Mouse (Mus musculus) embryonic facial prominence, embryonic 10.5 days (tissue): ENCODE results near the gene R3hdm4. TPM values are rescaled to one million over a fixed set of nuclear protein-coding genes. Genes with fewer than 3 reads are reported as not detected.
A peak's percentile ranks its signal among the peaks of the same experiment; 100 is the strongest.

ENCODE experiments used
- DNase-seq: peaks from one replicate; pipeline ENCODE4 v3.0.0-alpha.2; 2017; ENCODE audit warnings: low spot score
- H3K27ac ChIP-seq: fragments of 300-500 bp; sonication (generic); replicated peaks from 2 replicates; pipeline ENCODE4 v1.5.1; 2016; ENCODE audit warnings: mild to moderate bottlenecking
- H3K27me3 ChIP-seq: fragments of 300-500 bp; sonication (generic); replicated peaks from 2 replicates; pipeline ENCODE4 v1.6.1; 2016; ENCODE audit warnings: low read depth, mild to moderate bottlenecking; ENCODE audit not compliant: poor library complexity, severe bottlenecking
- H3K36me3 ChIP-seq: fragments of 300-500 bp; sonication (generic); replicated peaks from 2 replicates; pipeline ENCODE4 v1.6.1; 2016; ENCODE audit warnings: mild to moderate bottlenecking, moderate library complexity
- H3K4me1 ChIP-seq: fragments of 300-500 bp; sonication (generic); 2 replicates; pipeline ENCODE4 v1.6.1; 2016
- H3K4me3 ChIP-seq: fragments of 300-500 bp; sonication (generic); 2 replicates; pipeline ENCODE4 v1.5.1; 2016; ENCODE audit warnings: mild to moderate bottlenecking, moderate library complexity
- H3K9me3 ChIP-seq: fragments of 300-500 bp; sonication (generic); 2 replicates; pipeline ENCODE4 v1.6.1; 2016; ENCODE audit warnings: mild to moderate bottlenecking
- WGBS: fragments of 180-500 bp; shearing (Covaris S2); methylation state at CpG from one replicate; pipeline ENCODE4 v1.1.7; 2016; 5-methylcytosine and 5-hydroxymethylcytosine counted together
- polyA plus RNA-seq: library from polyadenylated mRNA; unstranded; fragments of >200 nt; fragmentation: Nextera tagmentation; extraction: Ambion mirVana; gene quantifications from 2 replicates; pipeline ENCODE4 v1.2.1, GENCODE M21; 2016

Gene R3hdm4
- polyA plus RNA-seq, 1 experiment from 2014 or later = 136 TPM

- WGBS = 83% methylated on average over 27 of the region's 27 CpGs
- H3K9me3 ChIP-seq = no peaks in the 10 kb centered on the region
- peaks cover 83% of the 10 kb centered on the region for H3K4me1 ChIP-seq
- peaks cover 99% of the 10 kb centered on the region for H3K36me3 ChIP-seq
- DNase-seq = no peak
- 0 out of 2 replicates have a peak overlapping the region, but pooled peaks have one; percentile 21 for H3K27ac ChIP-seq
- H3K4me3 ChIP-seq = no peak overlapping the region
- no peaks in the 10 kb centered on the region for H3K27me3 ChIP-seq
Measured at GRCm38 (mm10) chr10:79936911-79937441, 16.0 kb upstream of the R3hdm4 start.

- 72% methylated on average over 10 of the region's 10 CpGs for WGBS
- Histone ChIP-seq H3K27ac (no peak overlapping the region), H3K36me3 (peaks cover 99% of the 10 kb centered on the region), H3K9me3 (no peaks in the 10 kb centered on the region), H3K4me3 (0 out of 2 replicates have a peak overlapping the region, but pooled peaks have one; percentile 0), H3K4me1 (peaks cover 87% of the 10 kb centered on the region), H3K27me3 (no peaks in the 10 kb centered on the region)
- no peak for DNase-seq
Measured at GRCm38 (mm10) chr10:79936284-79936910, 15.4 kb upstream of the R3hdm4 start.

- Histone ChIP-seq H3K9me3 (no peaks in the 10 kb centered on the region), H3K27ac (0 out of 2 replicates have a peak overlapping the region, but pooled peaks have one; percentile 79), H3K36me3 (peaks cover 99% of the 10 kb centered on the region), H3K4me3 (0 out of 2 replicates have a peak overlapping the region, but pooled peaks have one; percentile 8), H3K27me3 (no peaks in the 10 kb centered on the region), H3K4me1 (peaks cover 92% of the 10 kb centered on the region)
- DNase-seq = no peak
- 91% methylated on average over 16 of the region's 16 CpGs for WGBS
Measured at GRCm38 (mm10) chr10:79934794-79935569, 14.0 kb upstream of the R3hdm4 start.

GRCm38 (mm10) chr10:79934272-79934721 is 13.3 kb upstream of the R3hdm4 start:
- Histone ChIP-seq H3K4me3 (peak overlapping the region; percentile 42), H3K4me1 (peaks cover 92% of the 10 kb centered on the region), H3K27ac (peak overlapping the region; percentile 79), H3K36me3 (peaks cover 96% of the 10 kb centered on the region), H3K9me3 (no peaks in the 10 kb centered on the region), H3K27me3 (no peaks in the 10 kb centered on the region)
- 74% methylated on average over 13 of the region's 13 CpGs for WGBS
- no peak for DNase-seq

GRCm38 (mm10) chr10:79933861-79934260 is 12.9 kb upstream of the R3hdm4 start:
- DNase-seq = no peak
- Histone ChIP-seq H3K27ac (peak overlapping the region; percentile 79), H3K36me3 (peaks cover 92% of the 10 kb centered on the region), H3K9me3 (no peaks in the 10 kb centered on the region), H3K27me3 (no peaks in the 10 kb centered on the region), H3K4me3 (peak overlapping the region; percentile 42), H3K4me1 (peaks cover 92% of the 10 kb centered on the region)
- WGBS = 47% methylated on average over 6 of the region's 6 CpGs

GRCm38 (mm10) chr10:79933145-79933679 is 12.2 kb upstream of the R3hdm4 start:
- peak overlapping the region; percentile 42 for H3K4me3 ChIP-seq
- peaks cover 92% of the 10 kb centered on the region for H3K4me1 ChIP-seq
- peaks cover 86% of the 10 kb centered on the region for H3K36me3 ChIP-seq
- peak overlapping the region; percentile 79 for H3K27ac ChIP-seq
- no peak for DNase-seq
- no peaks in the 10 kb centered on the region for H3K27me3 ChIP-seq
- WGBS = 60% methylated on average over 9 of the region's 9 CpGs
- no peaks in the 10 kb centered on the region for H3K9me3 ChIP-seq

- peak; percentile 88 for DNase-seq
- H3K4me3 ChIP-seq = peak overlapping the region; percentile 42
- H3K27ac ChIP-seq = peak overlapping the region; percentile 79
- no peaks in the 10 kb centered on the region for H3K27me3 ChIP-seq
- no peaks in the 10 kb centered on the region for H3K9me3 ChIP-seq
- WGBS = 15% methylated on average over 8 of the region's 8 CpGs
- peaks cover 91% of the 10 kb centered on the region for H3K4me1 ChIP-seq
- H3K36me3 ChIP-seq = peaks cover 81% of the 10 kb centered on the region
Measured at GRCm38 (mm10) chr10:79932736-79933135, 11.7 kb upstream of the R3hdm4 start.

- DNase-seq = no peak
- H3K27ac ChIP-seq = peak overlapping the region; percentile 79
- 85% methylated on average over 9 of the region's 9 CpGs for WGBS
- H3K36me3 ChIP-seq = peaks cover 72% of the 10 kb centered on the region
- peak overlapping the region; percentile 42; the same call in 1 of the 2 replicates for H3K4me3 ChIP-seq
- no peaks in the 10 kb centered on the region for H3K27me3 ChIP-seq
- peaks cover 82% of the 10 kb centered on the region for H3K4me1 ChIP-seq
- no peaks in the 10 kb centered on the region for H3K9me3 ChIP-seq
Measured at GRCm38 (mm10) chr10:79931797-79932196, 10.8 kb upstream of the R3hdm4 start.

- Histone ChIP-seq H3K4me1 (peaks cover 84% of the 10 kb centered on the region), H3K27ac (0 out of 2 replicates have a peak overlapping the region, but pooled peaks have one; percentile 24), H3K4me3 (peak overlapping the region; percentile 42; the same call in 1 of the 2 replicates), H3K9me3 (no peaks in the 10 kb centered on the region), H3K36me3 (peaks cover 62% of the 10 kb centered on the region), H3K27me3 (no peaks in the 10 kb centered on the region)
- WGBS = 90% methylated on average over 16 of the region's 16 CpGs
- no peak for DNase-seq
Measured at GRCm38 (mm10) chr10:79930826-79931186, 9.8 kb upstream of the R3hdm4 start.

- no peak for DNase-seq
- 90% methylated on average over 18 of the region's 18 CpGs for WGBS
- Histone ChIP-seq H3K27ac (peak overlapping the region; percentile 94), H3K9me3 (no peaks in the 10 kb centered on the region), H3K4me3 (peak overlapping the region; percentile 79), H3K27me3 (no peaks in the 10 kb centered on the region), H3K36me3 (peaks cover 56% of the 10 kb centered on the region), H3K4me1 (peaks cover 88% of the 10 kb centered on the region)
Measured at GRCm38 (mm10) chr10:79929967-79930825, 9.2 kb upstream of the R3hdm4 start.

GRCm38 (mm10) chr10:79928907-79929701 is 8.1 kb upstream of the R3hdm4 start:
- Histone ChIP-seq H3K27me3 (peaks cover 1% of the 10 kb centered on the region), H3K27ac (peak overlapping the region; percentile 94), H3K4me1 (peaks cover 82% of the 10 kb centered on the region), H3K4me3 (peak overlapping the region; percentile 79), H3K36me3 (peaks cover 45% of the 10 kb centered on the region), H3K9me3 (no peaks in the 10 kb centered on the region)
- WGBS = 16% methylated on average over 9 of the region's 9 CpGs
- DNase-seq = peak; percentile 57
